Mouse (Mus musculus): Measurements from ENCODE around the gene Kremen1. TPM values are rescaled to one million over a fixed set of nuclear protein-coding genes. Genes with fewer than 3 reads are reported as not detected.

Kremen1 gene
- total and polyA plus RNA-seq, 2 experiments from 2014 or later, result 2.3 to 11.2 TPM

- ATAC-seq (ENCODE audit: low FRiP score), result no peak; the same call in 1 of the 2 replicates
These were observed 95.9 kb downstream of the Kremen1 start for GRCm38 (mm10) chr11:5165471-5165916.

GRCm38 (mm10) chr11:5164310-5164709, 97.0 kb downstream of the Kremen1 start:
- H3K27me3 ChIP-seq (ENCODE audit: insufficient read depth, low read length), result no peaks in the 10 kb centered on the region
- ATAC-seq (ENCODE audit: low FRiP score) (no peak), DNase-seq (ENCODE audit: low spot score) (no peak)
- no peak overlapping the region for H3K4me3 ChIP-seq (ENCODE audit: low read depth, low read length)
- no peak overlapping the region for H3K9ac ChIP-seq (replicated peaks; ENCODE audit: low read length, poor library complexity, severe bottlenecking)
- no peak overlapping the region for H3K4me2 ChIP-seq (ENCODE audit: low read depth, low read length, poor library complexity, severe bottlenecking)
- TF ChIP-seq CTCF (IDR thresholded peaks at IDR 0.05), result no peak
- H3K9me3 ChIP-seq (ENCODE audit: low read length), result no peaks in the 10 kb centered on the region
- H3K27ac ChIP-seq (ENCODE audit: low read depth, low read length), result no peak overlapping the region
- no peaks in the 10 kb centered on the region for H3K36me3 ChIP-seq (ENCODE audit: insufficient read depth, low read length)
- 23% methylated on average over 8 of the region's 8 CpGs for WGBS
- H3K4me1 ChIP-seq (ENCODE audit: insufficient read depth, low read length), result 0 out of 2 replicates have a peak, but pooled peaks cover 3% of the 10 kb centered on the region

More at GRCm38 (mm10) chr11:5165471-5165916, 95.9 kb downstream of the Kremen1 start:
- H3K36me3 ChIP-seq (ENCODE audit: insufficient read depth, low read length), result no peaks in the 10 kb centered on the region
- H3K4me3 ChIP-seq (ENCODE audit: low read depth, low read length), result no peak overlapping the region
- WGBS, result 26% methylated on average over 8 of the region's 8 CpGs
- no peak overlapping the region for H3K4me2 ChIP-seq (ENCODE audit: low read depth, low read length, poor library complexity, severe bottlenecking)
- peak; percentile 75 for DNase-seq (ENCODE audit: low spot score)
- no peaks in the 10 kb centered on the region for H3K27me3 ChIP-seq (ENCODE audit: insufficient read depth, low read length)
- H3K9me3 ChIP-seq (ENCODE audit: low read length), result no peaks in the 10 kb centered on the region
- 0 out of 2 replicates have a peak, but pooled peaks cover 3% of the 10 kb centered on the region for H3K4me1 ChIP-seq (ENCODE audit: insufficient read depth, low read length)
- peak overlapping the region; percentile 43; the same call in 1 of the 2 replicates for H3K27ac ChIP-seq (ENCODE audit: low read depth, low read length)
- no peak overlapping the region for H3K9ac ChIP-seq (replicated peaks; ENCODE audit: low read length, poor library complexity, severe bottlenecking)
- TF ChIP-seq CTCF (IDR thresholded peaks at IDR 0.05), result no peak

GRCm38 (mm10) chr11:5163421-5163820, 97.9 kb downstream of the Kremen1 start:
- H3K27me3 ChIP-seq (ENCODE audit: insufficient read depth, low read length), result no peaks in the 10 kb centered on the region
- no peak overlapping the region for H3K27ac ChIP-seq (ENCODE audit: low read depth, low read length)
- H3K4me2 ChIP-seq (ENCODE audit: low read depth, low read length, poor library complexity, severe bottlenecking), result no peak overlapping the region
- 94% methylated on average over 8 of the region's 8 CpGs for WGBS
- no peak for ATAC-seq (ENCODE audit: low FRiP score)
- 0 out of 2 replicates have a peak, but pooled peaks cover 3% of the 10 kb centered on the region for H3K4me1 ChIP-seq (ENCODE audit: insufficient read depth, low read length)
- no peaks in the 10 kb centered on the region for H3K9me3 ChIP-seq (ENCODE audit: low read length)
- TF ChIP-seq CTCF (IDR thresholded peaks at IDR 0.05), result no peak
- H3K4me3 ChIP-seq (ENCODE audit: low read depth, low read length), result no peak overlapping the region
- H3K36me3 ChIP-seq (ENCODE audit: insufficient read depth, low read length), result no peaks in the 10 kb centered on the region
- DNase-seq (ENCODE audit: low spot score), result no peak
- H3K9ac ChIP-seq (replicated peaks; ENCODE audit: low read length, poor library complexity, severe bottlenecking), result no peak overlapping the region

DNA sequence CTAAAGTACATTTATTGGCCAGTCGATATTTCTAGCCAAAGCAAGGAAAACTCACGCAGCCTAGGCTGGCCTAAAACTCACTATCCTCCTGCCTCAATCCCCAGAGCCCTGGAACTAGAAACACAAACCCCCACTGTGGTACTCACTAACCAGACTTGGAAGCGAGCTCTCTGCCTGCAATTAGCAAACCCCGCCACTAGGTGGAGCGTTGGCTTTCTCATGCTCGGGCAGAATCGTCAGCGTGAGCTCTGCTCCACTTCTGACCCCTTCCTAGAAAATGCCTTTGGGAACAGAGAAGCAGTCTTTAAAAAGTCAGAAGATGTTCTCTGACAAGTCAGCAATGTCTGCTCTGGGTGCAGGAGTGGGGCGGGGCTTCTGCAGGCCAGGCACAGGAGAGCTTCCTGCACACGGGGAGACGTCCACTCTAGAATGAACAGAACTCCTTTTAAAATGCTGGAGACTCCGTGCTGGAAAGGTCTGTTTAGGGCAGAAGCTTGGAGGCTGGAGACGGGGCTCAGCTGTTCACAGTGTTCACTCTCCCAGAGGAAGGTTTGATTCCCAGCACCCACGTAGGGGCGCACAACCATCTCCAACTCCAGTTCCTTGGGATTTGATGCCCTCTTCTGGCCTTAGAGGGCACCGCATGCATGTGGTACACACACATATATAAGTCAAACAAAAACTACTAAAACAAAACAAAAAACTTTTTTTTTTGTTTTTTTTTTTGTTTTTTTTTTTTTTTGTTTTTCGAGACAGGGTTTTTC, 100.5 kb downstream of the Kremen1 start:
- DNase-seq (ENCODE audit: low spot score) (no peak), ATAC-seq (ENCODE audit: low FRiP score) (no peak)
- H3K4me3 ChIP-seq (ENCODE audit: low read depth, low read length), result no peak overlapping the region
- H3K27me3 ChIP-seq (ENCODE audit: insufficient read depth, low read length), result no peaks in the 10 kb centered on the region
- H3K4me2 ChIP-seq (ENCODE audit: low read depth, low read length, poor library complexity, severe bottlenecking), result no peak overlapping the region
- H3K9ac ChIP-seq (replicated peaks; ENCODE audit: low read length, poor library complexity, severe bottlenecking), result no peak overlapping the region
- H3K4me1 ChIP-seq (ENCODE audit: insufficient read depth, low read length), result no peaks in the 10 kb centered on the region
- TF ChIP-seq CTCF (IDR thresholded peaks at IDR 0.05), result peak; percentile 62
- no peaks in the 10 kb centered on the region for H3K9me3 ChIP-seq (ENCODE audit: low read length)
- 73% methylated on average over 16 of the region's 17 CpGs for WGBS
- no peaks in the 10 kb centered on the region for H3K36me3 ChIP-seq (ENCODE audit: insufficient read depth, low read length)
- no peak overlapping the region for H3K27ac ChIP-seq (ENCODE audit: low read depth, low read length)

DNA sequence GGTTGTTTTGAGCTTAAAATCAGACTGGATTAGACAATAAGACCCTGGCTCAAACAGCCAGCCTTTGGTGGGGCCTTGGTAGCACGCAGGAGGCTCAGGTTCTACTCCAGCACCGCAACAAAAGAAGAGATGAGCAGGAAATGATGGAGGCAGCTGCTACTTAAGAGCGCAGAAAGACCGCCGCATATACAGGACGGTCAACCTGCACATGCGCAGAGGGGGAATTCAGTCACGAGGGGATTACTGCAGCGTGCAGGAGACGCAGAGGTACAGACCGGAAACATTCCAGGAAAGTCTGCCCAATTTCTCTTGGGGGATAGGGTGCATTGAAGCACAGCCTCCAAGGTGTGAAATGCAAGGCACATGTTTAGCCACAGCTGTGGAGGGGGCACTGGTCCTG, 103.3 kb downstream of the Kremen1 start:
- Histone ChIP-seq H3K4me3 (ENCODE audit: low read depth, low read length) (no peak overlapping the region), H3K27me3 (ENCODE audit: insufficient read depth, low read length) (no peaks in the 10 kb centered on the region), H3K9ac (replicated peaks; ENCODE audit: low read length, poor library complexity, severe bottlenecking) (no peak overlapping the region), H3K4me2 (ENCODE audit: low read depth, low read length, poor library complexity, severe bottlenecking) (no peak overlapping the region), H3K36me3 (ENCODE audit: insufficient read depth, low read length) (no peaks in the 10 kb centered on the region), H3K27ac (ENCODE audit: low read depth, low read length) (no peak overlapping the region), H3K4me1 (ENCODE audit: insufficient read depth, low read length) (no peaks in the 10 kb centered on the region), H3K9me3 (ENCODE audit: low read length) (no peaks in the 10 kb centered on the region)
- WGBS, result 85% methylated on average over 11 of the region's 11 CpGs
- no peak for TF ChIP-seq CTCF (IDR thresholded peaks at IDR 0.05)
- ATAC-seq (ENCODE audit: low FRiP score) (no peak), DNase-seq (ENCODE audit: low spot score) (no peak)

Data from midbrain, postnatal 0 days (tissue).